Mouse (Mus musculus): ENCODE measurements around the gene Bcorl1. TPM values are rescaled to one million over a fixed set of nuclear protein-coding genes. Genes with fewer than 3 reads are reported as not detected.

Gene Bcorl1
- total and polyA plus RNA-seq, 2 experiments = 2.2 to 2.8 TPM

GRCm38 (mm10) chrX:48428642-48429041 is 87.5 kb downstream of the Bcorl1 start:
- no peak overlapping the region for H3K4me3 ChIP-seq (ENCODE audit: insufficient read depth, low read depth, low read length)
- H3K36me3 ChIP-seq (ENCODE audit: control insufficient read depth, insufficient read depth, low read length) = no peaks in the 10 kb centered on the region
- no peak for DNase-seq (ENCODE audit: extremely low read depth, low read depth, low spot score)
- no peaks in the 10 kb centered on the region for H3K79me2 ChIP-seq (ENCODE audit: control insufficient read depth, insufficient read depth, low read length)
- H3K27ac ChIP-seq (replicated peaks; ENCODE audit: insufficient read depth, low read depth, low read length) = peak overlapping the region; percentile 24; the same call in 1 of the 2 replicates
- TF ChIP-seq CTCF (IDR thresholded peaks at IDR 0.05; ENCODE audit: low read depth, low read length) = no peak
- 86% methylated on average over 8 of the region's 8 CpGs for WGBS
- H3K9ac ChIP-seq (ENCODE audit: low read depth, low read length) = no peak overlapping the region
- peaks cover 3% of the 10 kb centered on the region; the same call in 1 of the 2 replicates for H3K4me1 ChIP-seq (ENCODE audit: control insufficient read depth, insufficient read depth, low read length)
- no peaks in the 10 kb centered on the region for H3K27me3 ChIP-seq (ENCODE audit: control insufficient read depth, insufficient read depth, low read length)

DNA sequence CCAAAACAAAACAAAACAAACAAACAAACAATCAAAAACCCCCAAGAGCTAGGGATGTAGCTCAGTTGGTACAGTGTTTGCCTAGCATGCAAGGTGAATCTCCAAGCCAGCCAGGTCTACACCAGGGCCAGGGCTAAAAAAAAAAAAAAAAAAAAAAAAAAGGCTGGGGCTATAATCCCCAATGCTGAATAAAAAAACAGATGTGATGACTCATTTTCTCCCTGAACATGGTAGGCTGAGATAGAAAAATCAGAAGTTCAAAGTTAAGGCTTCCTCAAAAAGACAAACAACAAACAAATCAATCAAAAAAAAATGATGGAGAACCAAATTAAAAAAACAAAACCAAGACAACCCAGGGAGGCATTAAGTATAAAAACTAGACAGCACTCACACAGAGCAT is 87.9 kb downstream of the Bcorl1 start:
- no peak for DNase-seq (ENCODE audit: extremely low read depth, low read depth, low spot score)
- H3K4me3 ChIP-seq (ENCODE audit: insufficient read depth, low read depth, low read length) = no peak overlapping the region
- no peak for TF ChIP-seq POLR2A (IDR thresholded peaks at IDR 0.05; ENCODE audit: extremely low read depth, insufficient read depth, low read length)
- no peak for TF ChIP-seq CTCF (IDR thresholded peaks at IDR 0.05; ENCODE audit: low read depth, low read length)
- H3K79me2 ChIP-seq (ENCODE audit: control insufficient read depth, insufficient read depth, low read length) = no peaks in the 10 kb centered on the region
- no peak overlapping the region for H3K27ac ChIP-seq (replicated peaks; ENCODE audit: insufficient read depth, low read depth, low read length)
- H3K4me1 ChIP-seq (ENCODE audit: control insufficient read depth, insufficient read depth, low read length) = peaks cover 3% of the 10 kb centered on the region; the same call in 1 of the 2 replicates
- H3K27me3 ChIP-seq (ENCODE audit: control insufficient read depth, insufficient read depth, low read length) = no peaks in the 10 kb centered on the region
- H3K9ac ChIP-seq (ENCODE audit: low read depth, low read length) = no peak overlapping the region
- H3K36me3 ChIP-seq (ENCODE audit: control insufficient read depth, insufficient read depth, low read length) = no peaks in the 10 kb centered on the region

DNA sequence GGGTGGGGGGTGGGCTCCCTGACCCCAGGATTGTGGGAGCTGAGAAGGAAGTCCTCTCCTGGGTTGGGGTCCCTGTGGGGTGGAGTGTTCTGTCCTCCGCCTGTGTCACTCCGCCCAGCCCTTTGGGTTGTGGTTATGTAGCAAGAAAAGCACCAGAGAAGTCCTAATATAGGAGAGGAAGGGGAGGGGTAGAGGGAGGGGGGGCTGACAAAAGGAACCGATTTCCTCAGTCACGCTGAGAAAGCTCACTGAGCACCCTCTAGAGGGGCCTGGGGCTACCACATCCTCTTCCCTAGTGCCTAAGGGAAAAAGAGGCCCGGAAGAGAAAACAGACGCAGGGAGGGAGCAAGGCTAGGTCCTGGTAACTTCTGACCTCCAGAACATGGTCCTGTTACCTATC is 88.4 kb downstream of the Bcorl1 start:
- Histone ChIP-seq H3K79me2 (ENCODE audit: control insufficient read depth, insufficient read depth, low read length) (no peaks in the 10 kb centered on the region), H3K27me3 (ENCODE audit: control insufficient read depth, insufficient read depth, low read length) (no peaks in the 10 kb centered on the region), H3K36me3 (ENCODE audit: control insufficient read depth, insufficient read depth, low read length) (no peaks in the 10 kb centered on the region), H3K9ac (ENCODE audit: low read depth, low read length) (no peak overlapping the region), H3K27ac (replicated peaks; ENCODE audit: insufficient read depth, low read depth, low read length) (0 out of 2 replicates have a peak overlapping the region, but pooled peaks have one; percentile 21), H3K4me1 (ENCODE audit: control insufficient read depth, insufficient read depth, low read length) (peaks cover 3% of the 10 kb centered on the region; the same call in 1 of the 2 replicates), H3K4me3 (ENCODE audit: insufficient read depth, low read depth, low read length) (no peak overlapping the region)
- DNase-seq (ENCODE audit: extremely low read depth, low read depth, low spot score) = no peak
- WGBS = 60% methylated on average over 6 of the region's 6 CpGs
- TF ChIP-seq CTCF (IDR thresholded peaks at IDR 0.05; ENCODE audit: low read depth, low read length) (no peak), POLR2A (IDR thresholded peaks at IDR 0.05; ENCODE audit: extremely low read depth, insufficient read depth, low read length) (no peak)

DNA sequence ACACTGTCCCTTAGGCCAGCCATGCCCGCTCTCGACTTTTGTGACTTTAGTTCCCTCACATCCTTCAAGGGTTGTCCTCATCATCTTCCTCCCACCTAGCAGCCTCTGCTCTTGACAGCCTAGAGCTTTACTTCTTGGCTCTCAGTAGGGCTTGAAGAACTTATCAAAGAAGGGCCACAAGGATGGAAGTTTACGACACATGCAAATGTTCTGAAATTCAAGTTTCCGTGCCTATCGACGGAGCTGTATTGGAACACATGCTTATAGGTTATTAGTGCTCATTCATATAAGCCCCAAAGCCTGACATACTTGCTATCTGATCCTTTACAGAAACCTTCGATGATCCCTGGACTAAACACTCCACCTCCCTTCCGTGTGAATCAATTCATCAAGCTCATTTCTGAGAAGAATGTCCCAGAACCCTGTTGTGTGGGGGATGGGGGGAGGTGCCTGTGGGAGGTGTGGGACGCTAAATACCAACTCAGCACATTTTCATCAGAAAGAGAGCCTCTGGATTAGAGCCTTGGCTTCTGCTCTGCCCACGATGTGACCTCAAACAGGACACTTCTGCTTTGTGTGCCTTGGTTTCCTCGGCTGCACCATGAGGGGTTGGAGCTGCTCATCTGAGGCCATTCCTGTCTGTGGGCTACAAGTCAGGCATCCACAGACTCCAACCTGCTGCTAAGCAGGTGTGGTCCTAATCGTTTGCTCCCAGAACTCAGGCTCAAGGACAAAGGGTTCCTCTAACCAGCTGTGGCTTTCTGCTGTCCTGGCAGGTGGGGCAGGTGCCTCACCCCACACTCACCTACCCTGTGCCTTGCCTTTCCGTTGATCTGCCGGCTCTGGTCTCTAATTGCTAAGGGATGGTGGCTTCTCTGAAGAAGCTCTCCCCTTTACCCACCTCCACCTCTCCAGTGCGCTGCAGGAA is 91.7 kb downstream of the Bcorl1 start:
- TF ChIP-seq CTCF (IDR thresholded peaks at IDR 0.05; ENCODE audit: low read depth, low read length) (no peak), POLR2A (IDR thresholded peaks at IDR 0.05; ENCODE audit: extremely low read depth, insufficient read depth, low read length) (no peak)
- no peak overlapping the region for H3K9ac ChIP-seq (ENCODE audit: low read depth, low read length)
- no peaks in the 10 kb centered on the region; the same call in 1 of the 2 replicates for H3K4me1 ChIP-seq (ENCODE audit: control insufficient read depth, insufficient read depth, low read length)
- peak overlapping the region; percentile 12; the same call in 1 of the 2 replicates for H3K27ac ChIP-seq (replicated peaks; ENCODE audit: insufficient read depth, low read depth, low read length)
- no peak overlapping the region for H3K4me3 ChIP-seq (ENCODE audit: insufficient read depth, low read depth, low read length)
- WGBS = 66% methylated on average over 15 of the region's 15 CpGs
- no peaks in the 10 kb centered on the region for H3K36me3 ChIP-seq (ENCODE audit: control insufficient read depth, insufficient read depth, low read length)
- no peak for DNase-seq (ENCODE audit: extremely low read depth, low read depth, low spot score)
- H3K79me2 ChIP-seq (ENCODE audit: control insufficient read depth, insufficient read depth, low read length) = no peaks in the 10 kb centered on the region
- H3K27me3 ChIP-seq (ENCODE audit: control insufficient read depth, insufficient read depth, low read length) = no peaks in the 10 kb centered on the region

- H3K27ac ChIP-seq (replicated peaks; ENCODE audit: insufficient read depth, low read depth, low read length) = no peak overlapping the region
These were observed 92.4 kb downstream of the Bcorl1 start for GRCm38 (mm10) chrX:48433527-48433899.

DNA sequence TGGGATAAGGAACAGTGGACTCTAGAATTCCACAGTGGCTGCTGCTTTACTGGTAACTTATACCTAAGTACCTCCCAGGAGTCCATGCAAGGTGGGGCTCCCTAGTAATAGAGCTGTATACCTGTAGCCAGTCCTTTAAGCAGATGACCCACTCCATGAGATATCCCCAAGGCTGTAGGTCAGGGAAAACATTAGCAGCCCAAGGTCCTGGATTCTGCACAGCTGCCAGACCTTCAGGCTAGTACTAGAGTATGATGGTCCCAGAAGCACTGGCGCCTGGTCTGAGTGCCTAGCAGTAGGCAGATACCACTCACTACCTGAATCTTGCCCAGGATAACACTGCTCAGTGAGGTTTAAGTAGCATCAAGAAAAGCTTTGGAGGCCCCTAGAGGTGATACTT is 93.1 kb downstream of the Bcorl1 start:
- 100% methylated on average over 1 of the region's 1 CpGs for WGBS
- TF ChIP-seq POLR2A (IDR thresholded peaks at IDR 0.05; ENCODE audit: extremely low read depth, insufficient read depth, low read length) = no peak
- no peak for TF ChIP-seq CTCF (IDR thresholded peaks at IDR 0.05; ENCODE audit: low read depth, low read length)

More at GRCm38 (mm10) chrX:48433527-48433899, 92.4 kb downstream of the Bcorl1 start:
- H3K36me3 ChIP-seq (ENCODE audit: control insufficient read depth, insufficient read depth, low read length) = no peaks in the 10 kb centered on the region
- H3K4me1 ChIP-seq (ENCODE audit: control insufficient read depth, insufficient read depth, low read length) = no peaks in the 10 kb centered on the region; the same call in 1 of the 2 replicates
- 54% methylated on average over 6 of the region's 6 CpGs for WGBS
- no peaks in the 10 kb centered on the region for H3K27me3 ChIP-seq (ENCODE audit: control insufficient read depth, insufficient read depth, low read length)
- TF ChIP-seq CTCF (IDR thresholded peaks at IDR 0.05; ENCODE audit: low read depth, low read length) (no peak), POLR2A (IDR thresholded peaks at IDR 0.05; ENCODE audit: extremely low read depth, insufficient read depth, low read length) (no peak)
- no peak for DNase-seq (ENCODE audit: extremely low read depth, low read depth, low spot score)
- no peak overlapping the region for H3K4me3 ChIP-seq (ENCODE audit: insufficient read depth, low read depth, low read length)
- no peak overlapping the region for H3K9ac ChIP-seq (ENCODE audit: low read depth, low read length)
- no peaks in the 10 kb centered on the region for H3K79me2 ChIP-seq (ENCODE audit: control insufficient read depth, insufficient read depth, low read length)

More for the DNA sequence above, 93.1 kb downstream of the Bcorl1 start:
- Histone ChIP-seq H3K4me3 (ENCODE audit: insufficient read depth, low read depth, low read length) (no peak overlapping the region), H3K27ac (replicated peaks; ENCODE audit: insufficient read depth, low read depth, low read length) (no peak overlapping the region), H3K9ac (ENCODE audit: low read depth, low read length) (no peak overlapping the region), H3K27me3 (ENCODE audit: control insufficient read depth, insufficient read depth, low read length) (no peaks in the 10 kb centered on the region), H3K36me3 (ENCODE audit: control insufficient read depth, insufficient read depth, low read length) (no peaks in the 10 kb centered on the region), H3K79me2 (ENCODE audit: control insufficient read depth, insufficient read depth, low read length) (no peaks in the 10 kb centered on the region), H3K4me1 (ENCODE audit: control insufficient read depth, insufficient read depth, low read length) (no peaks in the 10 kb centered on the region; the same call in 1 of the 2 replicates)
- DNase-seq (ENCODE audit: extremely low read depth, low read depth, low spot score) = no peak

Measured in liver, adult 2 months (tissue).